Mouse (Mus musculus) heart, embryonic 13.5 days (tissue): ENCODE data around the gene Ptcd2. TPM values are rescaled to one million over a fixed set of nuclear protein-coding genes. Genes with fewer than 3 reads are reported as not detected.
"Not testable (repeated sequence)": the region's sequence is repeated elsewhere in the genome, so short reads cannot be mapped to it uniquely, and the experiment has no call there.

Experiments
- ATAC-seq: fragments of 200-750 bp; cut with Nextera tagmentation; 2 replicates; pipeline ENCODE4 v1.8.0; 2017; ENCODE audit warnings: moderate TSS enrichment; ENCODE audit not compliant: insufficient number of reproducible peaks, low FRiP score, low TSS enrichment; ENCODE audit errors: extremely low read depth
- H3K27ac ChIP-seq: fragments of 300-500 bp; sonication (generic); replicated peaks from 2 replicates; pipeline ENCODE4 v1.5.1; 2015; ENCODE audit warnings: moderate library complexity, mild to moderate bottlenecking, inconsistent platforms
- H3K27me3 ChIP-seq: fragments of 300-500 bp; sonication (generic); replicated peaks from 2 replicates; pipeline ENCODE4 v1.6.1; 2015; ENCODE audit warnings: mild to moderate bottlenecking, inconsistent platforms
- H3K36me3 ChIP-seq: fragments of 300-500 bp; sonication (generic); 2 replicates; pipeline ENCODE4 v1.6.1; 2015; ENCODE audit warnings: mild to moderate bottlenecking, inconsistent platforms
- H3K4me1 ChIP-seq: fragments of 300-500 bp; sonication (generic); 2 replicates; pipeline ENCODE4 v1.6.1; 2015; ENCODE audit warnings: inconsistent platforms
- H3K4me2 ChIP-seq: fragments of 300-500 bp; sonication (generic); 2 replicates; pipeline ENCODE4 v1.6.1; 2015; ENCODE audit warnings: inconsistent platforms, mild to moderate bottlenecking, moderate library complexity
- H3K4me3 ChIP-seq: fragments of 300-500 bp; sonication (generic); 2 replicates; pipeline ENCODE4 v1.5.1; 2015; ENCODE audit warnings: moderate library complexity, mild to moderate bottlenecking, inconsistent platforms
- H3K9ac ChIP-seq: fragments of 300-500 bp; sonication (generic); 2 replicates; pipeline ENCODE4 v1.6.1; 2015; ENCODE audit warnings: inconsistent platforms, mild to moderate bottlenecking, moderate library complexity
- H3K9me3 ChIP-seq: fragments of 300-500 bp; sonication (generic); 2 replicates; pipeline ENCODE4 v1.6.1; 2016; ENCODE audit warnings: inconsistent platforms
- WGBS: fragments of 180-500 bp; shearing (Covaris S2); methylation state at CpG from one replicate; pipeline ENCODE4 v1.1.7; 2015; ENCODE audit warnings: mixed read lengths; 5-methylcytosine and 5-hydroxymethylcytosine counted together
- polyA plus RNA-seq: library from polyadenylated mRNA; unstranded; fragments of >200 nt; fragmentation: Nextera tagmentation; extraction: Ambion mirVana; gene quantifications from 2 replicates; pipeline ENCODE4 v1.2.1, GENCODE M21; 2015

Ptcd2 gene
- polyA plus RNA-seq, 1 experiment from 2014 or later = 55.3 TPM

GRCm38 (mm10) chr13:99323632-99324336 is 20.7 kb downstream of the Ptcd2 start:
- H3K27me3 ChIP-seq = no peaks in the 10 kb centered on the region
- H3K4me3 ChIP-seq = no peak overlapping the region
- ATAC-seq = no peak
- WGBS = 62% methylated on average over 7 of the region's 7 CpGs
- peak overlapping the region; percentile 29 for H3K27ac ChIP-seq
- no peak overlapping the region for H3K4me2 ChIP-seq
- peaks cover 13% of the 10 kb centered on the region for H3K4me1 ChIP-seq
- H3K36me3 ChIP-seq = peaks cover 94% of the 10 kb centered on the region
- no peaks in the 10 kb centered on the region for H3K9me3 ChIP-seq
- H3K9ac ChIP-seq = no peak overlapping the region

GRCm38 (mm10) chr13:99322915-99323314 is 21.6 kb downstream of the Ptcd2 start:
- not testable (repeated sequence) for H3K27me3 ChIP-seq, ATAC-seq, H3K4me2 ChIP-seq, H3K4me3 ChIP-seq, H3K9me3 ChIP-seq, H3K9ac ChIP-seq
- peak overlapping the region; percentile 29 for H3K27ac ChIP-seq
- WGBS = 91% methylated on average over 13 of the region's 13 CpGs
- peaks cover 86% of the 10 kb centered on the region for H3K36me3 ChIP-seq
- H3K4me1 ChIP-seq = peaks cover 13% of the 10 kb centered on the region

DNA sequence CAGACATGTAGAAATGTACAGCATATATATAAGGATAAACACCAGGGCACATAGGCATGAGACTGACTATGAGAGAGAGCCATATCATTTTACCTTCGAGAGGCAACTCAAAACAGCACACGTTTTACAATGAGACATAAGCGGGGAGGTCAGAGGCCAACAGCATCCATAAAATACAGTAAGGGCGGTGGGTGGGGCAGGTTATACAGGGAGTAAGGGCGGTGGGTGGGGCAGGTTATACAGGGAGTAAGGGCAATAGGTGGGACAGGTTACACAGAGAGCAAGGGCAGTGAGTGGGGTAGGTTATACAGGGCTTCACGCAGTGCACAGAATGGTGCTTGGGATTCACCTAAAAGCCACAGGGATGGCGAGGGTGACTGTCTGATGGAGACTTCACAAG is 24.1 kb downstream of the Ptcd2 start:
- Histone ChIP-seq H3K9ac (no peak overlapping the region), H3K27ac (no peak overlapping the region), H3K4me3 (no peak overlapping the region), H3K27me3 (no peaks in the 10 kb centered on the region), H3K4me2 (no peak overlapping the region), H3K4me1 (peaks cover 15% of the 10 kb centered on the region), H3K9me3 (no peaks in the 10 kb centered on the region), H3K36me3 (peaks cover 61% of the 10 kb centered on the region)
- no peak for ATAC-seq
- 85% methylated on average over 7 of the region's 7 CpGs for WGBS

GRCm38 (mm10) chr13:99317058-99317457 is 27.4 kb downstream of the Ptcd2 start:
- Histone ChIP-seq H3K27ac (no peak overlapping the region), H3K9ac (no peak overlapping the region), H3K4me1 (peaks cover 2% of the 10 kb centered on the region; the same call in 1 of the 2 replicates), H3K4me2 (no peak overlapping the region), H3K27me3 (no peaks in the 10 kb centered on the region), H3K36me3 (peaks cover 31% of the 10 kb centered on the region), H3K9me3 (no peaks in the 10 kb centered on the region), H3K4me3 (no peak overlapping the region)
- ATAC-seq = no peak
- WGBS = 59% methylated on average over 4 of the region's 4 CpGs

DNA sequence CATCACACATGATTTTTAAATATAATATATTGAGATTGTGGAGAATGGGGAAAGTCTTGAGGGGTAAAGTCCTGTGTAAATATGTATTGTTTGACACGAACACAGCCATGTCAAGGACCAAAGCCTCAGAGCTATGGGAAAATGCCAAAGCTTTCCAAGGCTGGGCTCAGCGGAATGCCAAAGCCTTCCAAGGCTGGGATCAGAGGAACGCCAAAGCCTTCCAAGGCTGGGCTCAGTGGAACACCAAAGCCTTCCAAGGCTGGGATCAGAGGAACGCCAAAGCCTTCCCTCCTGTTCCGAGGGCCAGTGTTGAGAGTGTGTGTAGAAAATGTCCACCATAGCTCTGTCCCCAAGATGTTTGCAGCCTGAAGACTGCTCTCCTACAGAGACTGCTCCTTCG is 28.1 kb downstream of the Ptcd2 start:
- Histone ChIP-seq H3K4me2 (no peak overlapping the region), H3K4me3 (no peak overlapping the region), H3K9me3 (no peaks in the 10 kb centered on the region), H3K4me1 (peaks cover 2% of the 10 kb centered on the region; the same call in 1 of the 2 replicates), H3K36me3 (peaks cover 24% of the 10 kb centered on the region), H3K9ac (no peak overlapping the region), H3K27me3 (no peaks in the 10 kb centered on the region), H3K27ac (no peak overlapping the region)
- WGBS = 87% methylated on average over 6 of the region's 6 CpGs
- ATAC-seq = no peak

DNA sequence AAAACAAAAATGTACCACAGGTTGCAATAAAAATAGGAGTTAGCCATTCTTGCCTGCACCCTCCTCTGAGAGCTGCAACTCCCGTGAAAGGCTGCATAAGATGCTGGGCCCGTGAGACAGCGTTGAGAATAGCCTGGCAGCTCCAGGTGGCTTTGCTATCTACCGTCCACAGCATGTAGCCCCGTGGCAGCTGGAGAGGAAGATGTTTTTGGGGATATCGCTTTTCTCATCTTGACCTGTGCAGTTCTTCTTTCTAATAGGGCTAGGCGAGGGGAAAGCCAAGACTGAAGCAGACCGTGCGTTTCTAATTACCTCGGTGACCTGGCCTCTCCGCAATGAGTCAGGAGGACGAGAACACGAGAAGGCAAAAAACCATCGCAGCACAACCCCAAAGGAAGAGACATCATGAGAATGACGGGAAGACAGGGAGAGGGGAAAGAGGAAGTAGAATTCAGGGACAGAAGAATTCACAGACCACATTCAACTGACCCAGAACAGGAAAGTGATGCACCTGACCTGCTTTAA is 29.8 kb downstream of the Ptcd2 start:
- Histone ChIP-seq H3K9me3 (no peaks in the 10 kb centered on the region), H3K27me3 (no peaks in the 10 kb centered on the region), H3K4me1 (peaks cover 2% of the 10 kb centered on the region; the same call in 1 of the 2 replicates), H3K9ac (no peak overlapping the region), H3K36me3 (peaks cover 8% of the 10 kb centered on the region), H3K4me2 (no peak overlapping the region), H3K27ac (no peak overlapping the region), H3K4me3 (no peak overlapping the region)
- WGBS = 74% methylated on average over 15 of the region's 15 CpGs
- no peak for ATAC-seq

GRCm38 (mm10) chr13:99314098-99314497 is 30.4 kb downstream of the Ptcd2 start:
- Histone ChIP-seq H3K36me3 (peaks cover 2% of the 10 kb centered on the region), H3K9me3 (no peaks in the 10 kb centered on the region), H3K4me1 (peaks cover 5% of the 10 kb centered on the region; the same call in 1 of the 2 replicates), H3K4me3 (no peak overlapping the region), H3K27me3 (no peaks in the 10 kb centered on the region), H3K4me2 (no peak overlapping the region), H3K9ac (no peak overlapping the region), H3K27ac (no peak overlapping the region)
- 77% methylated on average over 5 of the region's 5 CpGs for WGBS
- no peak for ATAC-seq

DNA sequence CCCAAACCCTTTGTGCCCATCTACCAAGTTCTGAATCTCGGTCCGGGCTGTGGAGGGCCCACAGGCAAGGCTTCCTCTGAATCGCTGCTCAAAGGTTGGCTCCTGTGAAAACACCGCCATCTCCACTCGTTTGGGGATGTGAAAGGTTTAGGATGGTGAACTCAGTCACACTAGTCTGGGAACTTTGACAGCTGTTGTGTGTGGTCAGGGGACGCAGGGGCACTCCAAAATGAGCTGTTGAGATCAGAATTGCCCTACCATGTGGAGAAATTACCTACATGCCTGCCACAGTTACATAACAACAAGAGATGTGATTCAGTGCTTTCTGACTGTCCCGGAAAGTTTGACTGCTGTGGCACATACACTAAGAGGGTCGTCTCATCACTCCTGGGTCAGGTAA is 36.1 kb downstream of the Ptcd2 start:
- Histone ChIP-seq H3K27me3 (no peaks in the 10 kb centered on the region), H3K27ac (peak overlapping the region; percentile 95), H3K4me3 (no peak overlapping the region), H3K9me3 (no peaks in the 10 kb centered on the region), H3K36me3 (no peaks in the 10 kb centered on the region), H3K4me2 (no peak overlapping the region), H3K4me1 (peaks cover 40% of the 10 kb centered on the region), H3K9ac (no peak overlapping the region)
- ATAC-seq = peak; percentile 22; the same call in 1 of the 2 replicates
- 65% methylated on average over 8 of the region's 8 CpGs for WGBS

DNA sequence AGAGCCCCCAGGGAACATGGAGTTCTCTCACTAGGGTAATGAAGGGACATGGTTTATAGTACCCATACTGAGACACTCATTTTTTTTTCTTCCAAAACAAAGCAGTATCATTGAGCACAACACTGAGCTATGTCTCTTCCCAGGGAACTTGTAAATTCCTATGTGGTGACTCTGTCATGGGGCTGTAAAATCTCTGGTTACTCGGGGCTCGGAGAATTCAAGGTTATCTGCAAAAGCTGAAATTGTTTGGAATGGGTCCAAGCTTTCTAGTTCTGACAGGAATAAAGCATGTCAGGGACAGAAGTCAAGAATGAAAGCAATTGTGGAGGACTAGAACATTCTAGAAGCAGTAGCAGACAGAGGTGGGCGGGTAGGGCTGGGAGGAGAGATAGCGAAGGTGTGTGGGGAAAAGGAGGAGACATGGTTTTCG is 36.6 kb downstream of the Ptcd2 start:
- Histone ChIP-seq H3K36me3 (no peaks in the 10 kb centered on the region), H3K27me3 (no peaks in the 10 kb centered on the region), H3K4me3 (no peak overlapping the region), H3K27ac (peak overlapping the region; percentile 95), H3K9ac (no peak overlapping the region), H3K4me1 (peaks cover 41% of the 10 kb centered on the region), H3K4me2 (no peak overlapping the region; the same call in 1 of the 2 replicates), H3K9me3 (no peaks in the 10 kb centered on the region)
- 15% methylated on average over 5 of the region's 5 CpGs for WGBS
- peak; percentile 52; the same call in 1 of the 2 replicates for ATAC-seq

- 75% methylated on average over 8 of the region's 8 CpGs for WGBS
- Histone ChIP-seq H3K9ac (no peak overlapping the region), H3K27ac (no peak overlapping the region), H3K4me3 (no peak overlapping the region), H3K36me3 (no peaks in the 10 kb centered on the region), H3K9me3 (no peaks in the 10 kb centered on the region), H3K4me1 (peaks cover 41% of the 10 kb centered on the region), H3K27me3 (no peaks in the 10 kb centered on the region), H3K4me2 (no peak overlapping the region)
- no peak for ATAC-seq
Measured at GRCm38 (mm10) chr13:99306164-99306563, 38.3 kb downstream of the Ptcd2 start.

- H3K27ac ChIP-seq = no peak overlapping the region
- no peaks in the 10 kb centered on the region for H3K36me3 ChIP-seq
- no peak overlapping the region for H3K4me2 ChIP-seq
- H3K4me1 ChIP-seq = peaks cover 42% of the 10 kb centered on the region
- no peaks in the 10 kb centered on the region for H3K9me3 ChIP-seq
- H3K27me3 ChIP-seq = no peaks in the 10 kb centered on the region
- H3K4me3 ChIP-seq = no peak overlapping the region
- no peak overlapping the region for H3K9ac ChIP-seq
- no peak for ATAC-seq
- 74% methylated on average over 1 of the region's 1 CpGs for WGBS
Measured at GRCm38 (mm10) chr13:99305186-99305585, 39.3 kb downstream of the Ptcd2 start.

GRCm38 (mm10) chr13:99304365-99304764 is 40.1 kb downstream of the Ptcd2 start:
- Histone ChIP-seq H3K9me3 (no peaks in the 10 kb centered on the region), H3K4me2 (no peak overlapping the region), H3K9ac (no peak overlapping the region), H3K27ac (no peak overlapping the region), H3K4me1 (peaks cover 49% of the 10 kb centered on the region), H3K36me3 (no peaks in the 10 kb centered on the region), H3K4me3 (no peak overlapping the region), H3K27me3 (no peaks in the 10 kb centered on the region)
- ATAC-seq = no peak
- WGBS = 44% methylated on average over 11 of the region's 11 CpGs
